Mouse (Mus musculus): Measurements from ENCODE around the gene Gpbar1.

The Gpbar1 gene

GRCm38 (mm10) chr1:74278538-74278937 lies at the start of gene Gpbar1:
TSS of gene Gpbar1 (plus strand) at chr1:74278550.
- no peak for DNase-seq (ENCODE audit: low spot score)

DNA sequence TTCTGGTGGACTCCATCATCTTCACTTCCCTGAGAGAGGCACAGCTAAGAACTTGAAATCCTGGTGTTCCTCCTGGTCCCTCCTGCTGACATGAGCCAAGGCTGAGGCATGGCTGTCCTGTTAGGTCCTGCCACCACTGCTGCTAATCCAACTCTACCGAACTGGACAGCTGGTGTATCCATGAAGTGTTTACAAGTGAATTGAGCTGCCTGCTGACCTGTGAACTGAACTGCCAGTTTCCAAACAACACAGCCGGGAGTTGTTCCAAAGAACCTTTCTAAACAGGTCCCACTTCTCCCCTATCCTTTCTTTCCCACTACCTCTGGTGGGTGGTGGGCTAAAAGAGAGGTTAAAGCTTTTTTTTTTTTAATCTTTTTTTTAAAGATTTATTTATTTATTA lies 48.4 kb upstream of the Gpbar1 start:
- DNase-seq (ENCODE audit: low spot score) = no peak

DNA sequence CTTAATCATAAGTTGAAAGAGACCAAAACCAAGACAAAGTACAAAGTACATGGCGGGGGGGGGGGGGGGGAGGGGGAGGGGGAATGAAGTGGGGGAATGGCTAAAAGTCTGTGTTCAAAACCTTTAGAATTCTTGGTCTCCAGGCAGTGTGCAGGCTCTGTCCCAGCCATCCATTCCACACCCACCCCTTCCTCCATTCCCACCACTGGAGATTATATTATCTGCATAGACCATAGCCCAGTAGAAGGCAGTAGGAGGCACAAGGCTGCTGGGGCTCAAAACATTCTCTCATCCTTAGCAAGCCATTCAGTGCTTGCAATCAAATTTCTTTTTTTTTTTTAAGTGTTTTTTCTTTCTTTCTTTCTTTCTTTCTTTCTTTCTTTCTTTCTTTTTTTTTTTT lies 47.4 kb upstream of the Gpbar1 start:
- no peak for DNase-seq (ENCODE audit: low spot score)

DNA sequence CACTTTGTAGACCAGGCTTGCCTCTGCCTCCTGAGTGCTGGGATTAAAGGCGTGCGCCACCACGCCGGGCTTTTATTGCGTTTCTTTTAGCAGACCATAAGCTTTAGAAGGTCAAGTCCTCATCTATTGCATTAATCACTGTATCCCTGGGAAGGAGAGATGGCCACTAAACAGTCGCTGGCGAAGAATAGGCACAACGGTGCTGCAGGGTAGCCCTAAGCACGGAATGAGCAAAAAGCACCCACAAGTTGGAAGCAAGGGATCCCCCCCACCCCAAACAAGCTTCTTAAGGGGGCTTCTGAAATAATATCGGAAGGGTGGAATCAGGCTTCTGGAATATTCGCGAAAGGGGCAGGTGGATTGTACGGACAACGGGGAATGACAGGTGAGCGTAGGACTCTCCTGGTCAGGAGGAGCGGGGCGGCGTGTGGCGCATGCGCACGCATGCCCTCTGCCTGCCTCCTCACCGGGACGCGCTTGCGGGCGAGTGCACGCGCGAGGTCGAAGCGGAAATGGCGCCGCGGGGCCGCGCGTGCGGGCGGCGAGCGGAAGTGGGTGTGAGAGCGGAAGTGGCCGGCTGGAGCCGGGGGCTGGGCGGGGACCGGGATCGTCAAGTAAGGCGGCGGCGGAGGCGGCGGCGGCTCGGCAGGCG lies 42.3 kb upstream of the Gpbar1 start, which contains the start of gene Arpc2:
TSS of gene Arpc2 (plus strand) at position 147 of the 652 bp plus-strand sequence.
- peak; percentile 96 for DNase-seq (ENCODE audit: low spot score)

- peak; percentile 43 for DNase-seq (ENCODE audit: low spot score)
Observed at GRCm38 (mm10) chr1:74236590-74237317, 41.6 kb upstream of the Gpbar1 start.

GRCm38 (mm10) chr1:74237671-74238070 lies 40.7 kb upstream of the Gpbar1 start:
- DNase-seq (ENCODE audit: low spot score) = no peak

DNA sequence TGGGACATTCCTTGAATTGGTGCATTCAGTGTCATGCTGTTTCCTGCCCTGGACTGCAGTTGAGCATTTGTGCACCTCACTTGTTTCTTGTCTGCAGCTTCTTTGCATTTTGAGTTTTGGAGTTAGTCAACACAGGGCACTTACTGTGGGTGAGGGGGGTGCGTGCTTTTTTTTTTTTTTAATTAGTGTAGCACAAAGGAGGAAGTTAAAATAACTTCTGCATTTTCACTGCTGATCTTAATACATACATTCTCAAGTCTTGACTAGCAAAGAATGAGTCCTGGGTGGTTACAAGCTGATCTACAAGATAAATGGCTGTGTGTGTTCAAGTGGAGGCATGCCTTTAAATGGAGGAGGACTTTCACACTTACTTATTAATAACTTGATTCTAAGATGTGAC lies 40.2 kb upstream of the Gpbar1 start:
- DNase-seq (ENCODE audit: low spot score) = no peak

DNA sequence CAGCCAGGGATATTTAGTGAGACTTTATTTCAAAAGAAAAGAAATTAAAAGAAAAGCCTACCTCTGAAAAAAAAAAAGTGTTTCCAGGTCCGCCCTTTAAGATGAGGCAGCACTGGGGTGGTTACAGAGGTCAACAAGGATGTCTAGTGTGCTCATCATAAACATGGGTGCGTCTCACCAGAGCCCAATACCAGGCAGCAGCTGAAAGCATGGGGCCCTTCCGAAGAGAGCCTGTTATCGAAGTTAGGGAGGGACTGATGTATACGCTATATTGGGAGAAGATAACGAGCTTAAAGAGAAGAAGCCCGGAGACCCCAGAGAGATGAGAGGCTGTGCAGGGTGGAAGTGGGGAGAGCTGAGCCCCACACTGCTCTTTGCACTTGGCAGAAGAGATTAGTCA lies 39.2 kb upstream of the Gpbar1 start:
- DNase-seq (ENCODE audit: low spot score) = no peak

- no peak for DNase-seq (ENCODE audit: low spot score)
Observed at GRCm38 (mm10) chr1:74239618-74240017, 38.7 kb upstream of the Gpbar1 start.

- no peak for DNase-seq (ENCODE audit: low spot score)
Observed at GRCm38 (mm10) chr1:74240311-74240710, 38.0 kb upstream of the Gpbar1 start.

GRCm38 (mm10) chr1:74240832-74241231 lies 37.5 kb upstream of the Gpbar1 start:
- DNase-seq (ENCODE audit: low spot score) = no peak

GRCm38 (mm10) chr1:74245525-74245924 lies 32.8 kb upstream of the Gpbar1 start:
- no peak for DNase-seq (ENCODE audit: low spot score)

DNA sequence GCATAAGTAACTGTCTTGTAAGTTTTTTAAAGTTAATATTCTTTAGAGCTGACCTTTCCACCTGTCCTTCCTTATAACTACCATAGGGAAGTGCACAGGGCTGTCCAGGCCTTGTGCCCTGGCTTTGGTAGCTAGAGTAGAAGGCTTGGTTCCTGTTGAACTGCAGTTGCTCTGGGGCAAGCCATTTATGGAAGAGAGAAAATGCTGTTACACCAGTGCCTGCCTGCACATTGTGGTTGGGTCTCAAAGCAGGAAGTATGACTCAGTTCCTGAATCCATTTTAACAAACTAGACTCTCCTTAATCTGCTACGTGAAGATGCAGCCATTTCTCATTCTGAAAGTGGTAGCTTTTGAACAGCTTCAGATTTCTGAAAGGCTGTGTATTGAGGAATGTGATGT lies 29.6 kb upstream of the Gpbar1 start:
- DNase-seq (ENCODE audit: low spot score) = no peak

- DNase-seq (ENCODE audit: low spot score) = no peak
Observed at GRCm38 (mm10) chr1:74249331-74249980, 28.9 kb upstream of the Gpbar1 start.

DNA sequence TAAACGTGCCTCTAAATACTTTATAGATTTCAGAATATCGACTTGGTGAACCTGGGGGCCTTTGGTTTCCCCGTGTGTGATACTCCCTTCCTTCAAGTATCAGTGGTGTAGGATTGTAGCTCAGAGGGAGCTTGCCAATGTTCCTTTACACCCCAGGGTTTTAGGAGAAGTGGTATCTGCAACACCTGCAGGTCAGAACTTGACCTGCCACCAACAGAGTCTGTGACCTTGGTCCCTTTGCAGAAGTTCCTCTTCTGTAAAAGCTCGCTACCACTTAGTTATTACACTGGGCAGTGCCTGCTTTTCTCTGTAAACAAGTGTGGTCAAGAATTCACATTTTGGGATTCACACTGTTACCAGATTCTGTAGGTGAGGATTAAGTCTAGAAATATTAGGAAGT lies 28.3 kb upstream of the Gpbar1 start:
- DNase-seq (ENCODE audit: low spot score) = no peak

DNA sequence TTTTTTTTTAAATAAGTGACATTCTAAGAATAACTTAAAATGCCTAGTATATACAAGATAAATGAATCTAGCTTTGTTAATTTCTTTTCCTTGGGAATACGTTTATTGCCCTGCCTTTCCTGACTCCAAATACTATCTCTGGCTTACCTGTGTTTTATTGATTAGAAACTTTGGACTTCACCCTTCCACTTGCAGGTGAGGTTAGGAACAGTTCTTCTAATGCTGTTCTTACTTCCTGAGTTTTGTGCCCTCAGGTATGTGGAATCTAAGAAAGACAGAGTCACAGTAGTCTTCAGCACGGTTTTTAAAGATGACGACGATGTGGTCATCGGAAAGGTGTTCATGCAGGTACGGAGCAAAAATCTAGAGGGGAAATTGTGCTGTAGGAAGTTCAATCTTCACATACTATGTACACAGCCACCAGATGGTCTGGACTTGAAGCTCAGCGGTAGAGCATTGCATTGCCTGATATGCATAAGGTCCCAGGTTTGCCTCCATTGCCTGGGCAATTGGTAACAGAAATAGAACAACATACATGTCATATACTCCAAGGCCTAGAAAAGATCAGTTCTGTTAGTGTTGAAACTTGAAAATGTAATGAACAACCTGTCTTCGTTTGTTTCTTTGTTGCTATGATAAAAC lies 22.5 kb upstream of the Gpbar1 start:
- no peak for DNase-seq (ENCODE audit: low spot score)

GRCm38 (mm10) chr1:74256782-74257181 lies 21.6 kb upstream of the Gpbar1 start:
- no peak for DNase-seq (ENCODE audit: low spot score)

DNA sequence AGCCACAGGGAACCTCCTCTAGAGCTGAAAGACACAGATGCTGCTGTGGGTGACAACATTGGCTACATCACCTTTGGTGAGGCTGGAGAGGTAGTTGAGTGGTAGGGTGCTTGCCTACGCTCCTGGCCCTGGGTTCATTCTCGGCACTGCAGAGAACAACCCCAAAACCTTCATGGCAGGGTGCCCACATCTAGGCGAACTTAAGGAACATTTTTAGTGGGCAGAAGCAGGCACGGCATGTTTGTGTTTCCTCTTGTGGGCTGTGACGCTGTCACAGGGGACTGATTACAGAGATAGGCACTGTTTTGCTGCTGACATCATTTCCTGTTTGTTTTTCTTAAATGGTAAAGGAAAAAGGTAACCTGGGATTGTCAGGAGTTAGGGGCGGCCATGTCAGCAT lies 15.8 kb upstream of the Gpbar1 start:
- DNase-seq (ENCODE audit: low spot score) = no peak

DNA sequence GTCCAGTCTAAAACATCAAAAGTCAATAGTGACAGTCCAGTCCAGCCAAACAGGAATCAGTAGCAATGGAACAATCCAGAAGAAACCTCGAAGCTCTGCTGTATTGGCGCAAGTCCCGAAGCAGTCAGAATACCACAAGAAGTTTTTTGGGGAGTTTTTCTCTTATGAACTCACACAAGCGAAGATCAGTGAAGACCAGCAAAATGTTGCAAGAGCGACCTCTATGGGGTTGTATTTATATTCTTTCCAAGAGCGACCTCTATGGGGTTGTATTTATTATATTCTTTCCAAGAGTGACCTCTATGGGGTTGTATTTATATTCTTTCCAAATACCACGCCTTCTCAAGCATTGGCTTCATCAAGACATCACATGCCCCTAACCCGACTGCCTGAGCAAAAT lies 9.6 kb upstream of the Gpbar1 start:
- no peak for DNase-seq (ENCODE audit: low spot score)

- DNase-seq (ENCODE audit: low spot score) = no peak
Observed at GRCm38 (mm10) chr1:74271659-74272058, 6.7 kb upstream of the Gpbar1 start.

- DNase-seq (ENCODE audit: low spot score) = no peak
Observed at GRCm38 (mm10) chr1:74275015-74275414, 3.3 kb upstream of the Gpbar1 start.

DNA sequence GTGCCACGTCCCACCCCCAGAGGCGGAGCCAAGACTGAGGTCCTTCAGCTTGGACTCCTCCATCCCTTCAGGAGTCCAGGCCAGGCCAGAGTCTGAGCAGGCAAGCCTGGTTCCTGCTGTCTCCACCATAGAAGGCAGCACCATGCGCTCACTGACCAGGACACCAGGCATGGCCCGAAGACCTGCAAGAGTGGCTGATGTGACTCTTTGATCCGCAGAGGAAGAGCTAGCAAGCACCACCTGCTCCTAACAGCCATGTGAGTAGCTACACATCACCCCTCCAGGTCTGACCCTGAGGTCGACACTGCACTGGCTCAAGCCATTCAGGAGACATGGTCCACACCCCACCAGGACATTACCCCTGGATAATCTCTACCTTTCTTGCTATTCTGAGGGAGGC lies 1.3 kb upstream of the Gpbar1 start:
- DNase-seq (ENCODE audit: low spot score) = no peak

Data from urinary bladder, postnatal 25 days (tissue).